Mouse (Mus musculus) embryonic fibroblast, embryonic 13.5 days (primary cell): ENCODE data around the gene Tnip2.

Source experiments
- CTCF ChIP-seq: IDR thresholded peaks from 2 replicates; pipeline ENCODE4 v1.5.1; 2011; ENCODE audit warnings: mild to moderate bottlenecking, control low read depth, low read length, moderate library complexity, borderline replicate concordance; ENCODE audit not compliant: insufficient read depth
- POLR2A ChIP-seq: IDR thresholded peaks from 2 replicates; pipeline ENCODE4 v1.6.1; 2011; ENCODE audit warnings: low read depth, mild to moderate bottlenecking, control low read depth, low read length, moderate library complexity

- TF ChIP-seq CTCF (peak; percentile 82), POLR2A (no peak)
Observed at GRCm38 (mm10) chr5:34517913-34518312, 4.1 kb upstream of the Tnip2 start.
